Mouse (Mus musculus) yolk sac, embryonic 10.5 days (tissue): ENCODE data around the gene Olfr1338.
A peak's percentile ranks its signal among the peaks of the same experiment; 100 is the strongest.
"Not testable (repeated sequence)": the region's sequence is repeated elsewhere in the genome, so short reads cannot be mapped to it uniquely, and the experiment has no call there.

Experiments
- DNase-seq: peaks from one replicate; pipeline ENCODE4 v3.0.0-alpha.2; 2017; ENCODE audit warnings: low spot score

The Olfr1338 gene

DNA sequence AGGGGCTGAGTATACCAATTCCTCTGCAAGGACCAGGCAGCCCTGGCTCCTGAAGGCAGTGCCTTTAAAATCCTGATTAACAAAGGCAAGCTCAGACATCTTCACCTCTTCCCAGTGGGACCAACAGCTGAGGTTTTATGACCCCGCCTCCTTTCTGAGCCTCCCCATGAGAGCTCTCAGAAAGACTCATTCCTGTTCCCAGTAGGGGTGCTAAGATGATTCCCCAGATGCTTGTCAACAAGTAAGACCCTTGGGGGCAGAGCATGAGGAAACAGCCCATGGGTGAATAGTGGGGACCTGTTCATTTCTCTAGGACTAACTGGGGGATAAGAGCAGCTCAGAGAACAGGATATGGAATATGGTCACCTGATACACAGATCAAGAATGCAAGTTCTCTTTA lies at the start of gene Olfr1338:
Olfr1338 (minus strand) TSS at position 101 of the 400 bp plus-strand sequence.
- no peak for DNase-seq

DNA sequence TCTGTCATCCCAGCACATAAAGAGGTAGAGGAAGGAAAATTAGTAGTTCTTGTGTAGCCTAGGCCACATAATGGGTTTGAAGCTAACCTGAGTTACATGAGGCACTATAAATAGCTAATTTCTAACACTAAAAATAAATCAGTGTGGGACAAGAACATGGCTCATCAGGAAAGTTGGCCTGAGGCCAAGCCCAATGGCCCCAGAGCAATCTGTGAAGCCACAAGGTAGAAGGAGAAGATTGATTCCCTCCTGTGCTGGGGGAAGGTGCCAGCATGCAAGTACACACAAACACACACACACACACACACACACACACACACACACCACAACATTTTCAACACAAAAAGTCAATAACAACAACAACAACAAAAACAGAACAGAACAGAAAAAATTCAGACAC lies 34.3 kb upstream of the Olfr1338 start:
- DNase-seq: not testable (repeated sequence)

DNA sequence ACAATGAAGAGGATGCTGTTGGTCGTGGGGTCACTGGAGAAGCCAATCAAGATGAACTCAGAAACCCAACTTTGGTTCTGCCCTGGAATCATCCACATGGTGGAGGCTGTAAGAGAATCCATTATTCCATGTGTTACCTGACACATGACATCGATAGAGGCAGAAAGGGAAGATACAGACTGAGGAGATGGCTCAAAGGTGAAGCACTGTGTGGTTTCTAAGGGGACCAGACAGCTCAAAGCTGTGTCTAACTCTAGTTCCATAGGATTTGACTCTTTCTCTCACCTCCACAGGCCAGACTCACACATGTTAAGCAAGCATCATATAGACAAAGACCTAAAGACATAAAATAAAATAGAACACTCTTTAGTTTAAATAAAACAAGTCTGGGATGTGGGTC lies 23.9 kb upstream of the Olfr1338 start, which contains the start of gene Olfr1337:
Olfr1337 (minus strand) TSS at position 101 of the 400 bp plus-strand sequence.
- no peak for DNase-seq

DNA sequence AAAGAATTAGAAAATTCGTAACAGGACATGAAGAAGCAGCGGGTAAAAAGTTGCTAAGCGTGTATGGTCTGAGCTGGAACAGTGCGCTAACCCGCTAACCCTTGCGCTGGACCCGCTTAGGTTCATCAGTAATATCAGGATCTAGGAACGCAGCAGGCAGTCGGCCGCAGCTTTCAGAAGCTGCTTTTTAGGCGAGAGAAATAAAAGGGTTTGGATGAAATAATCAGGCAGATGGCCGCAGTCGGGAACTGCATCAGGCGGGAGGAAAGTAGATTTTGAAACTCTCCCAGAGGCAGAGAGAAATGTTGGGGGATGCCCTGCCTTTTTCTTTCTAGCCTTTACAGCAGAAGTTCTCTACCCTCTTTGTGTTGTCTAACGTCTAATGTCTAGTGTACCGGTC lies 16.7 kb downstream of the Olfr1338 start:
- DNase-seq: peak; percentile 6

DNA sequence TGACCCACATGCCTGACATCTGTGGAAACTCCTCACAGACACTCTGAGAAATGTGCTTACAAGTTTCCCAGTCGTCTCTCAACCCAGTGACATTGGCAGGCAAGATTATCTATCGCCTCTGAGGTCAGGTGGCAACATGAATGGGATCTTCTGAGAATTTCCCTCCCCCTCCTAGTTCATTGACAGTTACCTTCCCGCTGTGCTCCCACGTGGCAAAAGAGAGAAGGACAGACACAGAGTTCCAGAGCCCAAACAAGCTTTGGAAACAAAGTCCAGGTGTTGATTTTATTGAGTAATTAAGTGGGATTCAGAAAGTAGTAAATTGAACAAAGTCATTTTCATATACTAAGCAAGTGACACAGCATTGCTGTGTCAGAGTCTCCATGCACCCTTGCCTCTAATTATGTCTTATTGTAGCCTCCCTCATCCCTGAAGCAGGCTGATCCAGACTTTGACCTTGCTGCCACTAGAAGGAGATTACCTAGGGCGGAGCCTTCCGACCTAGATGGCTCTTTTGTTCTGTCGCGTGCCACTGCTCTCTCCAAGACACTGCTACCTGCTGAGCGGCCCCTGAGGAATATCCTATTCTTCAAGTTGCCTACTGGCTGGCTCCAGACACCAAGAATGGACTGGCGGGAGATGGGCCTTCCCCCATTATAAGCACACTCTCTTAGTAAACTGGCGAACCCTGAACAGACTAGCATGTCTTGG lies 17.4 kb downstream of the Olfr1338 start:
- peak; percentile 35 for DNase-seq

DNA sequence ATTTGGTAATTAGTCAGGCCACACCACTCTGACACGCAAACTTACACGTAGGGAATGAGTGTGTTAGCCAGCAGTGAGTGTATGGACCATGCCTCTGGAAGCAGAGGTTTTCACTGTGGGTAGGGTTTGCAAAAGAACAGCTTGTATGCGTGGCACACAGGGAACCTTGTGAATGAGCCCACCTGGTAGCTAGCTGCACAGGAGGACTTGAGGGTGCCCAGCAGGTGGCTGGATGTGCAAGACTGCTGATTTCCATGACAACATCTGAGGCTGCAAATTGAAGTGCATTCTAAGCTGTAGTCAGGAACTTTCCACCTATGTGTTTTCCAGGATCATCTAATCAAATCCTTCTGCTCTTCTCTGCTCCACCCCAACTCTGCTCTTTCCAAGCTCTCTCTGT lies 19.0 kb downstream of the Olfr1338 start:
- DNase-seq: no peak

DNA sequence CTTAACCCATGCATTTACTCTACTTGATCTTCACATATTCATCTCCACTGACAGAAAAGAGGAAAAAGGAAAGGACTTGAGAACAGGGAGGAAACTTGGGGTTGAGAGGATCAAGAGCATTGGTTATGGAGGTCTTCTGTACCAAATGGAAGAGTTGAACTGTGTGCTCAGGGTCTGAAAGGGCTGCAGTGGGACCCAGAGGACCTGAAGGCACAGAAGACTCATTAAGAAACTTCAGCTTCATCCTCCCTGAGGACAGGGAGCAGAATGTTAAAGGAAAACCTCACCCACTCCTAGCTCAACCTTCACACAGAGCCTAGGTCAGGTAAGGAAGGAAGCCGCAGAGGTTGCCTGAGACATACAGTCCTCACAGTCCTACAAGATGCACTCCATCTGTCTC lies 26.7 kb downstream of the Olfr1338 start, which contains the start of gene Olfr1339:
Olfr1339 (plus strand) TSS at position 301 of the 400 bp plus-strand sequence.
- DNase-seq: no peak

DNA sequence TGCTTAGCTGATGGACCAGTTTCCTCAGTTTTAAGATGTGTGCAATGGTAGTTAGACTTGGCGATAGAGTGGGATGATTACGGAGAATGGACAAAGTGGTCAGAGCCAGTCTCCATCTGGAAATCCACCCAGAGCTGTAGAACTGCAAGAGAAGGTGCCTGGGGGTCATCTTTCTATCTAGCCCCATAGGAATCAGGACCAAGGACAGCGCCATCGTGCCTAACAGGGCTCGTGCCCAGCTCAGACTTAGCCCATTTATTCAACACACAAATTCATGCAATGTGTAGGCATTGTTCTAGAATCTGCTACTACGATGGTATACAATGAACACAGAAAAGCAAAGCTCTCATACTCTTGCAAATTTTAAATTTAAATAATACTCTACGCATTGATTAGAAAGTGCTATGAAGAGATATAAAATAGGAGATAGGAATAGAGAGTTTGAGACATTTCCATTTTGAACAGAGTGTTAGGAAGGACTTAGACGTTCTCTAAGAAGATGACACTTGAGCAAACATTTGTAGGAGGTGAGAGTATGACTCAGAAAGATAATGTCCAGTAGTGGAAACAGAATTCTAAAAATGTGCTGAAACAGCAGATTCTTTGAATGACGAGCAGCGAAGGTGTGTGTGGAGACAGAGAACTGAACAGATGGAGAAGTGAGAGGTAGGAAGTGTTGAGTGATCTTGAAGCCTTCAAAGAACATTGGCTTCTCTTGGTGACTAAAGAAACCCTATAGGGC lies 36.6 kb downstream of the Olfr1338 start:
- peak; percentile 13 for DNase-seq

DNA sequence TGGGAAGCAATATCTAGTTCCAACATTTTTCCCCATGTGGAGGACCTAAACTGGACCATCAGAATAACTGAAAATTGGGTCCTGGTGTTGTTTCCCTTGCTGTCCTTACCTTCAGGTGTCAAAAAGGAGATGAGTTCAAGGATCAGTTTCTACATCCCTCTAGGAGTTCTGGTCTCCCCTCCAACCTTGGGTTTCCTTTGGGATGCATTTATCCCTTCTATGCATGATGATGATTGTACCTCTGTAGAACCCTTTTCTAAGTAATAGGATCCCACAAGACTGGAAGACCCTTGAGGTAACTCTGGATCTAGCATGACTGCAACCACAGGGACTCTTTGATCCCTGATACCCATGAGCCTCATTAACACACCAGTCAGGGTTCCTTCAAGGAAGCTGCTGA lies 38.7 kb downstream of the Olfr1338 start, which contains the start of gene Olfr1340:
Olfr1340 (plus strand) TSS at position 301 of the 400 bp plus-strand sequence.
- DNase-seq: no peak

DNA sequence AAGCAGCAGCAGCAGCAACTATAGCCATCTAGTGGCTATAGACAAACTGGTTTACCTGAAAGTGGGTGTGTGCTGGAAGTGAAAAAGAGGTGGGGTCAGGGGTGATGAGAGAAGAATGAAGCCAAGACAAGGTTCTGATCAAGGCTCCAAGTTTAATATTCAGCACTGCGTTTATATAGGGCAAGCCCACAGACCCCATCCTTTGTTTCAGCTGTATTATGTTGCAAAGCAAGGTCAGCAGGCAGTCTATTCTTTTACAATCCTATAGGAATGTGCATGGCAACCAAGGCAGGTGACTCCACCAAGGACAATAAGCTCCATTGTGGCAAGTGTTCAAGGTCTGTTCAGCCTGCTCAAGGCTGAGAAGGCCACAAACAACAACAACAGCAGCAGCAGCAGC lies 46.9 kb downstream of the Olfr1338 start:
- no peak for DNase-seq

DNA sequence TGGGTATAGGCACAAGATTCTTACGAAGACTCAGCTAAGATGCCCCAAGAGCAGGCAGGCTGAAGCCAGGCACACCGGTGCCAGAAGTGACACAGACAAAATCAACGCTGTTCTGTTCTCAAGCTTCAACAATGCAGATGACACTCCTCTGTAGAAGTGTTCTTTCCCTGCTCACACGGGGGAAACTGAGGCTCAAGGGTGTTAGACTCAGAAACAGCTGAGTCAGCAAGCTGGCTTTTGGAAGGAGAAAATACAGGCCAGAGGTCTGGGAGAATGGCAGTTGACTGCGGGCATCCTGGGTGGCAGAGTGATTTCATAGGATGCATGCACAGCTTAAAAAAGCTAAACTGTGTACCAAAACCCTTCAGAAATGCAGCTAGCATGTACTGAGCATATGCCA lies 50.5 kb downstream of the Olfr1338 start:
- DNase-seq: no peak

DNA sequence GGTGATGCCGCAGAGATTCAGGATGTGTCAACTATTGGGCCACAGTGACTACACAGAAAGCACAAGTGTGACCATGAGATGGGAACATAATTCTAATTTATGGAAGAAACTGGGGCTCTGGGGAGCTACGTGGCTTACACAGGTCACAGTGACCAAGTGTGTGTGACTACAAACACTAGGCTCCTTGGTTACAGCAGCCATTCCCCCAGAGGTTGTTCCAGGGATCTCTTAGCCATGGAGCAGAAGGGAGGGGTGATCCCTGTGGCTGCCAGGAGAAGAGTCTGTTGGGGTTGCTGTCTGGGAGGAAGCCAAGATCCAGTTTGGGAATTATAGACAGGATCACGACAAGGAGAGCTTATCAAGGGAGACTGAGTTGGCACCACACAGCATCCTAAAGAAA lies 55.3 kb downstream of the Olfr1338 start, which contains the start of gene Olfr1341:
Olfr1341 (plus strand) TSS at position 301 of the 400 bp plus-strand sequence.
- DNase-seq: no peak
